Mouse (Mus musculus): ENCODE results near the gene Plxna4. TPM values are rescaled to one million over a fixed set of nuclear protein-coding genes. Genes with fewer than 3 reads are reported as not detected.
"Not testable (repeated sequence)": the region's sequence is repeated elsewhere in the genome, so short reads cannot be mapped to it uniquely, and the experiment has no call there.

Gene Plxna4
- polyA plus RNA-seq, 1 experiment from 2014 or later: 14.6 TPM

DNA sequence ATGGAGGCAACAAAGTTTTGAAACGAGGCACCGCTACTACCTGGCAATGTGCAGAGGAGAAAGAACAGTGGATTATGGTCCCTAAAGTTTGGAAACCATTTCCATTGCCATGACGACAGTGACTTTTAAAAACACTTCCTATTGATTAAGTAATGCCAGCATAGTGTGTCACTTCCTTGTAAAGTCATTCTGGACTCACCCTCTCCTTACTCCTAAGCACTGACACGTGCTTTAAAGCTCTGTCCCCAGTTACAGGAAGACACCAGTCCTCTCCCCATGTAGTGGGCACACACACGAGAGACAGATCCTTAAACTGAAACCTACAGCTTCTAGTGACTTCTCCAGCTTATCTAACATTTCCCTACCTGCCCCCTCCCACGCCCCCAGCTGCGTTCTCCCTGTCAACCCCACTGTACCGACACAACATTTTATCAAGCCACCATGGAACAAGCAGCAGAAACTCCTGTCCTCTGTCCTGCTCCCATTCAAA lies 59.9 kb downstream of the Plxna4 start:
- H3K4me2 ChIP-seq (replicated peaks): no peak overlapping the region

GRCm38 (mm10) chr6:32527518-32527917 lies 60.5 kb downstream of the Plxna4 start:
- no peak for ATAC-seq (ENCODE audit: low FRiP score, low read depth)
- 91% methylated on average over 7 of the region's 7 CpGs for WGBS
- H3K9me3 ChIP-seq: no peaks in the 10 kb centered on the region
- no peak overlapping the region for H3K27ac ChIP-seq
- H3K36me3 ChIP-seq: no peaks in the 10 kb centered on the region
- no peaks in the 10 kb centered on the region for H3K4me1 ChIP-seq
- no peak overlapping the region for H3K4me2 ChIP-seq (replicated peaks)
- no peak overlapping the region for H3K4me3 ChIP-seq
- no peaks in the 10 kb centered on the region for H3K27me3 ChIP-seq (replicated peaks)
- H3K9ac ChIP-seq: no peak overlapping the region

More for the DNA sequence above, 59.9 kb downstream of the Plxna4 start:
- Histone ChIP-seq H3K27ac (no peak overlapping the region), H3K9ac (no peak overlapping the region), H3K36me3 (no peaks in the 10 kb centered on the region), H3K4me1 (no peaks in the 10 kb centered on the region), H3K9me3 (no peaks in the 10 kb centered on the region), H3K4me3 (no peak overlapping the region), H3K27me3 (replicated peaks) (no peaks in the 10 kb centered on the region)
- no peak for ATAC-seq (ENCODE audit: low FRiP score, low read depth)
- WGBS: 81% methylated on average over 8 of the region's 8 CpGs

DNA sequence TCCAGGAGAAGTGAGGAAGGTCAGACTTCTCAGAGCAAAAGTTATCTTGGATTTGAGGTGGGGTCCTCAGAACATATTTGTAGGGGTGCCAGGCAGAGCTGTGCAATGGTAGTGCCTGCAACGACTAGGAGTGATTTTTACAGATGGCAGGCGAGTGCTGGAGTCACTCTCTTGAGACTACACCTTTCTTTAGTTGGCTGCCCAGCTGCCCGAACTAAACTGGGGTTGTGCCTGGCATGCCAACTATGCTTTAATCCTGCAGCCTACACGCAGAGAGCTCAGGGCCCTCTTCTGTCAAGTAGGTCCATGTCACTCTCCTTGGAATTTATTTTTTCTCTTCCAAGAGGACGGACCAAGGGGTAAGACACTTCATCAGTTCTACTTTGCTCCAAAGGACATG lies 61.2 kb downstream of the Plxna4 start:
- H3K4me1 ChIP-seq: no peaks in the 10 kb centered on the region
- no peak overlapping the region for H3K4me2 ChIP-seq (replicated peaks)
- no peaks in the 10 kb centered on the region for H3K27me3 ChIP-seq (replicated peaks)
- no peak overlapping the region for H3K9ac ChIP-seq
- H3K36me3 ChIP-seq: no peaks in the 10 kb centered on the region
- H3K9me3 ChIP-seq: no peaks in the 10 kb centered on the region
- WGBS: 85% methylated on average over 5 of the region's 5 CpGs
- H3K27ac ChIP-seq: no peak overlapping the region
- no peak for ATAC-seq (ENCODE audit: low FRiP score, low read depth)
- no peak overlapping the region for H3K4me3 ChIP-seq

GRCm38 (mm10) chr6:32520097-32520496 lies 67.9 kb downstream of the Plxna4 start:
- ATAC-seq (ENCODE audit: low FRiP score, low read depth): no peak
- H3K4me1 ChIP-seq: no peaks in the 10 kb centered on the region
- H3K9me3 ChIP-seq: no peaks in the 10 kb centered on the region
- WGBS: 77% methylated on average over 4 of the region's 4 CpGs
- H3K36me3 ChIP-seq: peaks cover 7% of the 10 kb centered on the region; the same call in 1 of the 2 replicates
- H3K9ac ChIP-seq: no peak overlapping the region
- no peaks in the 10 kb centered on the region for H3K27me3 ChIP-seq (replicated peaks)
- no peak overlapping the region for H3K4me3 ChIP-seq
- no peak overlapping the region for H3K27ac ChIP-seq
- no peak overlapping the region for H3K4me2 ChIP-seq (replicated peaks)

DNA sequence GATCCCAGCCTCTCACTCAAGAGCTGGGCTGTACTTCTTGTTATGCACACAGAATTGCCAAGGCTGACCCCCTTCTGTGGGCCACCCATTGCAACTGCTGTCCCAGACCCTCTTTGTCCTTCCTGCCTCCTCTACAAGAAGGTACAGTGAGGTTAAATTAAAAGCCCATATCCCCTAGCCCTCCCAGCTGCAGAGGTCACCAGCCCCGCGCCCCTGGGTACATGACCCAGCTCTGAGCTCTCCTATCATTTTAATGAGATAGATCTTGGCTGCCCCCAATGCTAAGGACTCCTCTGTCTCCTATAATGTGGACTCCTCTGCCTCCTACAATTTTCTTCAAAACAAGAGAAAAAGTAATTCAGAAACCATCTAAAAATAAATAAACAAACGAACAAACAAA lies 69.4 kb downstream of the Plxna4 start:
- Histone ChIP-seq H3K36me3 (peaks cover 7% of the 10 kb centered on the region; the same call in 1 of the 2 replicates), H3K9me3 (no peaks in the 10 kb centered on the region), H3K4me3 (no peak overlapping the region), H3K27me3 (replicated peaks) (no peaks in the 10 kb centered on the region), H3K4me2 (replicated peaks) (no peak overlapping the region), H3K9ac (no peak overlapping the region), H3K27ac (no peak overlapping the region), H3K4me1 (no peaks in the 10 kb centered on the region)
- ATAC-seq (ENCODE audit: low FRiP score, low read depth): no peak
- 96% methylated on average over 3 of the region's 3 CpGs for WGBS

DNA sequence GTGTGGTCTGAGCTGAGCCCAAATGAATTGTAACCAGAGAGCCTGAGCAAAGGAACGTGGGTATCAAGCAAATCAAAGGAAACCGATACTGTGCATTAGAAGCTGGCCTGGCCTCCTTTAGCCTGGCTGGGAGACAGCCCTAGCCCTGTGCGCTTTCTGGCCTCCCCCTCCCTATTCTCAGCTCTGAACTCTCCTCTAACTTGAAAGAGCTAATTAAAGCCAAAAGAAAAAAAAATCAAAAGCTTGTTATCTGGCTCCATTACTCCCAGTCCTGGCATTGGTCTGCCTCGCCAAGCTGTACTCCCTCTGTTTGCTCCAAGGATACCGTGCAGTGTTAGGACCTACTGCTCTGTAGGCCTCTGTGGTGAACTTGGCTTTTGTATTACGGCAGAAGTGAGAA lies 73.9 kb downstream of the Plxna4 start:
- ATAC-seq (ENCODE audit: low FRiP score, low read depth): no peak
- Histone ChIP-seq H3K4me3 (no peak overlapping the region), H3K9ac (no peak overlapping the region), H3K36me3 (peaks cover 7% of the 10 kb centered on the region; the same call in 1 of the 2 replicates), H3K27ac (no peak overlapping the region), H3K4me1 (no peaks in the 10 kb centered on the region), H3K4me2 (replicated peaks) (no peak overlapping the region), H3K27me3 (replicated peaks) (no peaks in the 10 kb centered on the region), H3K9me3 (no peaks in the 10 kb centered on the region)
- WGBS: 79% methylated on average over 6 of the region's 6 CpGs

GRCm38 (mm10) chr6:32512010-32512409 lies 76.0 kb downstream of the Plxna4 start:
- H3K36me3 ChIP-seq: 0 out of 2 replicates have a peak, but pooled peaks cover 4% of the 10 kb centered on the region
- WGBS: 71% methylated on average over 1 of the region's 1 CpGs
- no peaks in the 10 kb centered on the region for H3K27me3 ChIP-seq (replicated peaks)
- no peak overlapping the region for H3K9ac ChIP-seq
- H3K27ac ChIP-seq: no peak overlapping the region
- no peak overlapping the region for H3K4me2 ChIP-seq (replicated peaks)
- H3K4me1 ChIP-seq: no peaks in the 10 kb centered on the region
- ATAC-seq (ENCODE audit: low FRiP score, low read depth): no peak
- H3K4me3 ChIP-seq: no peak overlapping the region
- no peaks in the 10 kb centered on the region for H3K9me3 ChIP-seq

DNA sequence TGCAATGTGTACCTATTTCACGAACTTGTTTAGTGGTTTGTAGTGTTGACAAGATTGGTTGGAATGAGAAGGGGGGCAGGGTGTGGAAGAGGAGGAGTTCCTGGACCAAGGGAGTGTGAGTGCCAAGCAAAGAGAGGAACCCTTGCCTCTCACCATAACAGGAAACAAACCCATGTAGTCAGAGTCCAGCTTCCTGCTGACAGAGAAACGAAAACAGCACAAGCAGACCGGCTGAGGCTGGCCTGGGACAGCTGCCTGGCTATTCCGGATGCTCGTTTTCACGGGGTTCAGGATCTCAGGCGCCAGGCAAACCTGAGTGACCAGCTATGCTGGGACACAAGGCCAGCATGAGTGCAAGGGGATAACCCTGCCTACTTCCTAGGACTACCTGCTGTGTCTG lies 77.1 kb downstream of the Plxna4 start:
- H3K27ac ChIP-seq: no peak overlapping the region
- no peak overlapping the region for H3K4me3 ChIP-seq
- no peak overlapping the region for H3K9ac ChIP-seq
- 82% methylated on average over 7 of the region's 7 CpGs for WGBS
- H3K4me2 ChIP-seq (replicated peaks): no peak overlapping the region
- no peaks in the 10 kb centered on the region for H3K4me1 ChIP-seq
- no peaks in the 10 kb centered on the region for H3K36me3 ChIP-seq
- no peak for ATAC-seq (ENCODE audit: low FRiP score, low read depth)
- no peaks in the 10 kb centered on the region for H3K27me3 ChIP-seq (replicated peaks)
- no peaks in the 10 kb centered on the region for H3K9me3 ChIP-seq

DNA sequence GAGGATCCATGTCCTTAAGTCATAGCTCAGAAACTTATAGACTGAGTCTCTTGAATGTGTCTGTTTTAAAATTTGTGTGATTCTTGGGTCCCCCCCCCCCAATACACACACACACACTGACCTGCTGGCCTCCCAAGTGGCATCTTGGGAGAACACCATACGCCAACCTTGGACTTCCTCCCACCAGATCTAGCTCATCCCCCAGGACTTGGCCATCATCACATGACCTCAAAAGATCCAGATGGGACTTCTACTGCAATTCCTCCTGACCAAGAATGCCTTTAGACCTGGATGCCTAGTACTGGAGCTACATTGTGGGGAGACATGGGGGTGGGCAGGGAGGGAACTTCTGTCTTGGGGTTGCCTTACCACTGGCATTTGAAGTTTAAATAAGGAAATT lies 77.5 kb downstream of the Plxna4 start:
- 93% methylated on average over 1 of the region's 1 CpGs for WGBS
- Histone ChIP-seq H3K4me1 (no peaks in the 10 kb centered on the region), H3K4me3 (no peak overlapping the region), H3K27me3 (replicated peaks) (no peaks in the 10 kb centered on the region), H3K9me3 (no peaks in the 10 kb centered on the region), H3K9ac (no peak overlapping the region), H3K27ac (no peak overlapping the region), H3K4me2 (replicated peaks) (no peak overlapping the region), H3K36me3 (no peaks in the 10 kb centered on the region)
- no peak for ATAC-seq (ENCODE audit: low FRiP score, low read depth)

GRCm38 (mm10) chr6:32509046-32509445 lies 78.9 kb downstream of the Plxna4 start:
- H3K36me3 ChIP-seq: no peaks in the 10 kb centered on the region
- no peak for ATAC-seq (ENCODE audit: low FRiP score, low read depth)
- no peak overlapping the region for H3K4me3 ChIP-seq
- H3K9ac ChIP-seq: no peak overlapping the region
- WGBS: 68% methylated on average over 9 of the region's 9 CpGs
- no peaks in the 10 kb centered on the region for H3K4me1 ChIP-seq
- no peaks in the 10 kb centered on the region for H3K9me3 ChIP-seq
- H3K4me2 ChIP-seq (replicated peaks): no peak overlapping the region
- no peak overlapping the region for H3K27ac ChIP-seq
- H3K27me3 ChIP-seq (replicated peaks): no peaks in the 10 kb centered on the region

DNA sequence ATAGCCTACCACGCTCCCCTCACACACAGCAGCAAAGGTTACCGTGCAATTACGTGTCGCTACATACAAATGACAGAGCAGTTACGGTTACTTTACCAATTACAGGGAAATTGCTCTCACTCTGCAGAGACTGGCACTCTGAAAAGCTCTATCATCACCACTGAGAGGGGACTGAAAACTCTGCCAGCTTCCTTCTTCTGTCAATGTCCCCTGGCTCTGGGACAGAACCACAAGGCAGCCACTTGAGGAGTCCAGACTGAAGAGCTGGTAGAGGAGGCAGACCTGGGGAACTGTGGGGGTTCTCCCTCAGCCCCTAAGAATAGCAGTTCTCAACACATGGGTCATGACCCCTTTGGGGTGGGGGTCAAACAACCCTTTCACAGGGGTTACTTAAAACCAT lies 83.0 kb downstream of the Plxna4 start:
- no peaks in the 10 kb centered on the region for H3K36me3 ChIP-seq
- no peak overlapping the region for H3K9ac ChIP-seq
- H3K4me3 ChIP-seq: no peak overlapping the region
- WGBS: 63% methylated on average over 5 of the region's 5 CpGs
- H3K4me1 ChIP-seq: no peaks in the 10 kb centered on the region
- H3K9me3 ChIP-seq: no peaks in the 10 kb centered on the region
- H3K27ac ChIP-seq: no peak overlapping the region
- no peak for ATAC-seq (ENCODE audit: low FRiP score, low read depth)
- no peak overlapping the region for H3K4me2 ChIP-seq (replicated peaks)
- no peaks in the 10 kb centered on the region for H3K27me3 ChIP-seq (replicated peaks)

- not testable (repeated sequence) for H3K9me3 ChIP-seq; H3K4me1 ChIP-seq; H3K27me3 ChIP-seq (replicated peaks); H3K4me3 ChIP-seq; H3K36me3 ChIP-seq; H3K4me2 ChIP-seq (replicated peaks); ATAC-seq (ENCODE audit: low FRiP score, low read depth); H3K9ac ChIP-seq; H3K27ac ChIP-seq
- WGBS: 89% methylated on average over 1 of the region's 1 CpGs
Observed at GRCm38 (mm10) chr6:32501186-32501585, 86.8 kb downstream of the Plxna4 start.

GRCm38 (mm10) chr6:32498106-32498505 lies 89.9 kb downstream of the Plxna4 start:
- no peaks in the 10 kb centered on the region for H3K27me3 ChIP-seq (replicated peaks)
- no peak overlapping the region for H3K4me2 ChIP-seq (replicated peaks)
- no peaks in the 10 kb centered on the region for H3K9me3 ChIP-seq
- H3K27ac ChIP-seq: no peak overlapping the region
- H3K9ac ChIP-seq: no peak overlapping the region
- no peaks in the 10 kb centered on the region for H3K36me3 ChIP-seq
- H3K4me1 ChIP-seq: no peaks in the 10 kb centered on the region
- H3K4me3 ChIP-seq: no peak overlapping the region
- WGBS: 81% methylated on average over 5 of the region's 5 CpGs
- ATAC-seq (ENCODE audit: low FRiP score, low read depth): no peak
